Mouse (Mus musculus): Measurements from ENCODE around the gene Tdgf1. TPM values are rescaled to one million over a fixed set of nuclear protein-coding genes. Genes with fewer than 3 reads are reported as not detected.

The Tdgf1 gene
- total RNA-seq, 2 experiments from 2014 or later: 0.23 to 0.66 TPM

Small RNA genes lying within 50 kb of the gene (microRNA-seq; reads per million reads assigned to microRNA genes)
- gene Gm24269: 0 reads per million in 2 experiments

Other genes starting within 250 kb of the Tdgf1 start
- gene Myl3, start 204.3 kb downstream of the Tdgf1 start, total RNA-seq (2021): under 1 TPM in 1 of 2 experiments, not detected in 1; 0.39 TPM
- gene Pth1r, start 199.0 kb downstream of the Tdgf1 start, total RNA-seq (2021): 1 to 10 TPM; 5.5 to 6.4 TPM
- gene Prss42, start 148.0 kb downstream of the Tdgf1 start, total RNA-seq (2021): not detected
- not detected for gene Prss44, start 132.2 kb downstream of the Tdgf1 start, total RNA-seq (2021)
- under 1 TPM; 0.30 to 0.52 TPM for gene Prss43, start 119.5 kb downstream of the Tdgf1 start, total RNA-seq (2021)
- under 1 TPM; 0.44 to 0.61 TPM for gene Prss45, start 111.6 kb downstream of the Tdgf1 start, total RNA-seq (2021)
- under 1 TPM in 1 of 2 experiments, not detected in 1; 0.22 TPM for gene Prss46, start 101.7 kb downstream of the Tdgf1 start, total RNA-seq (2021)
- gene Prss50, start 88.2 kb downstream of the Tdgf1 start, total RNA-seq (2021): under 1 TPM; 0.54 to 0.80 TPM
- gene Als2cl, start 66.3 kb downstream of the Tdgf1 start, total RNA-seq (2021): 10 to 100 TPM in 1 of 2 experiments, 1 to 10 TPM in 1; 8.6 to 17.6 TPM
- 1 to 10 TPM; 1.5 to 1.7 TPM for gene Tmie, start 66.0 kb downstream of the Tdgf1 start, total RNA-seq (2021)
- gene Fam240a, start 29.3 kb downstream of the Tdgf1 start, total RNA-seq (2021): not detected
- 1 to 10 TPM; 1.8 to 2.3 TPM for gene Lrrc2, start 5.4 kb upstream of the Tdgf1 start, total RNA-seq (2021)
- under 1 TPM; 0.10 to 0.26 TPM for gene Rtp3, start 44.4 kb upstream of the Tdgf1 start, total RNA-seq (2021)
- under 1 TPM in 1 of 2 experiments, not detected in 1; 0.34 TPM for gene Ltf, start 73.1 kb upstream of the Tdgf1 start, total RNA-seq (2021)
- 1 to 10 TPM in 1 of 2 experiments, under 1 TPM in 1; 0.89 to 1.0 TPM for gene Ccrl2, start 111.4 kb upstream of the Tdgf1 start, total RNA-seq (2021)
- gene Lrrfip2, start 171.4 kb upstream of the Tdgf1 start, total RNA-seq (2021): 10 to 100 TPM; 29.7 to 37.0 TPM

All from layer of hippocampus, postnatal 25 days (tissue).